Mouse (Mus musculus) heart, postnatal 10 days (tissue): Measurements from ENCODE around the gene Ryr2. TPM values are rescaled to one million over a fixed set of nuclear protein-coding genes. Genes with fewer than 3 reads are reported as not detected.

Experiments used
- total RNA-seq, 2 experiments: library from RNA; stranded (reverse); gene quantifications; 2 replicates each; pipeline ENCODE4 v1.2.3; 2021

Ryr2 gene
- total RNA-seq, 2 experiments from 2014 or later: 767 to 773 TPM

Other genes starting within 250 kb of the Ryr2 start
- gene Mtr, start 151.2 kb upstream of the Ryr2 start, total RNA-seq: 10 to 100 TPM; 36.7 to 38.6 TPM
- 1,000 to 10,000 TPM; 2,174 to 2,192 TPM for gene Actn2, start 233.8 kb upstream of the Ryr2 start, total RNA-seq